Mouse (Mus musculus) liver, embryonic 16.5 days (tissue): ENCODE data around the gene Srgap3. TPM values are rescaled to one million over a fixed set of nuclear protein-coding genes. Genes with fewer than 3 reads are reported as not detected.

ENCODE experiments used
- ATAC-seq: fragments of 200-750 bp; cut with Nextera tagmentation; 2 replicates; pipeline ENCODE4 v1.8.0; 2017; ENCODE audit warnings: low read depth, mild to moderate bottlenecking, moderate number of reproducible peaks, moderate library complexity
- H3K27ac ChIP-seq: fragments of 300-500 bp; sonication (generic); 2 replicates; pipeline ENCODE4 v1.5.1; 2014; ENCODE audit warnings: mild to moderate bottlenecking, low read length
- H3K27me3 ChIP-seq: fragments of 300-500 bp; sonication (generic); 2 replicates; pipeline ENCODE4 v1.6.1; 2014; ENCODE audit warnings: low read depth, low read length, mixed read lengths; ENCODE audit not compliant: control insufficient read depth, insufficient read depth
- H3K36me3 ChIP-seq: fragments of 300-500 bp; sonication (generic); 2 replicates; pipeline ENCODE4 v1.6.1; 2014; ENCODE audit warnings: mild to moderate bottlenecking; ENCODE audit not compliant: control insufficient read depth, insufficient read depth
- H3K4me1 ChIP-seq: fragments of 300-500 bp; sonication (generic); 2 replicates; pipeline ENCODE4 v1.6.1; 2014; ENCODE audit warnings: low read depth, low read length, mixed read lengths; ENCODE audit not compliant: control insufficient read depth
- H3K4me2 ChIP-seq: fragments of 300-500 bp; sonication (generic); 2 replicates; pipeline ENCODE4 v1.6.1; 2014; ENCODE audit warnings: low read depth, low read length, mixed read lengths
- H3K4me3 ChIP-seq: fragments of 300-500 bp; sonication (generic); 2 replicates; pipeline ENCODE4 v1.5.1; 2014; ENCODE audit warnings: low read depth, mild to moderate bottlenecking, low read length
- H3K9ac ChIP-seq: fragments of 300-500 bp; sonication (generic); 2 replicates; pipeline ENCODE4 v1.6.1; 2014; ENCODE audit warnings: low read depth, low read length
- H3K9me3 ChIP-seq: fragments of 300-500 bp; sonication (generic); replicated peaks from 2 replicates; pipeline ENCODE4 v1.6.1; 2016; ENCODE audit warnings: low read length; ENCODE audit not compliant: control insufficient read depth
- WGBS: fragments of 180-500 bp; shearing (Covaris S2); extraction: QIAGEN DNeasy Blood & Tissue Kit; methylation state at CpG from one replicate; pipeline ENCODE4 v1.1.7; 2014; ENCODE audit not compliant: insufficient replicate concordance; 5-methylcytosine and 5-hydroxymethylcytosine counted together
- polyA plus RNA-seq: library from polyadenylated mRNA; unstranded; fragments of >200 nt; fragmentation: Nextera tagmentation; extraction: Ambion mirVana; gene quantifications from 2 replicates; pipeline ENCODE4 v1.2.1, GENCODE M21; 2015

Gene Srgap3
- polyA plus RNA-seq, 1 experiment from 2014 or later = 0.22 TPM

DNA sequence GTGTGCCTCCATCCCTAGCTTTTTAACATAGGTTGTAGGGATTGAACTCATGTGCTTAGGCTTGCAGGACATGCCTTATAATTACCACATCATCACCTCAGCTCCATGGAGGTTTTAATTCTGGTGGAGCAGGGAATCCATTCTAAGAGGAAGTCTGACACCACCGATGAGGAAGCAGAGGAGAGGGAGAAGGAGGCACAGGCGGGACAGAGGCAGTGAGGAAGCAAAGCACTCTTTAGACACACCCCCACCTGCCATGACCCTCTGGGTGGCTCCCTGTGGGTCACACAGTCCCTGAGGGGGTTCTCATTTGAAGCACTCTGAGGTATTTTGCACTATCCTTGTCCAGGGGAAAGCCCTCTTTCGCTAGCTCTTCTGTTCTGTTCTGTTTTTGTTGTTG, 194.5 kb downstream of the Srgap3 start:
- no peak for ATAC-seq
- H3K4me1 ChIP-seq = no peaks in the 10 kb centered on the region
- H3K27ac ChIP-seq = no peak overlapping the region
- no peak overlapping the region for H3K4me2 ChIP-seq
- no peak overlapping the region for H3K4me3 ChIP-seq
- H3K9ac ChIP-seq = no peak overlapping the region
- no peaks in the 10 kb centered on the region for H3K27me3 ChIP-seq
- 42% methylated on average over 3 of the region's 3 CpGs for WGBS
- H3K9me3 ChIP-seq = no peaks in the 10 kb centered on the region
- no peaks in the 10 kb centered on the region for H3K36me3 ChIP-seq

DNA sequence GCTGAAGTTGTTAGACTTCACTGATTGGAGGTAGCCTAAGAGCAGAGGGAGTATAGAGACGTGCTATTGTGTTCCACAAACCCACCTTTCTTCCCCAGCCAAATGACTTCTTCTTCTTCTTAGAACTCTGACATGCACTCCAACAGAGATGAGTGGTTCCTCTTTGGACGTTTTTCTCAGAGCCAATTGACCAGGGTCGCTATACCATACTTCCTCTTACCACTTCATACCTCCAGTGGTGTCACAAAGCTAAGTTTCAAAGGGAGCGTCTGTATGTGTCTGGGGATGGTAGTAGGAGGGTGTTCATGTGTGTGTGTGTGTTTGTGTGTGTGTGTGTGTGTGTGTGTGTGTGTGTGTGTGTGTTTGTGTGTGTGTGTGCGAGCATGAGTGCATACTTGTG, 195.1 kb downstream of the Srgap3 start:
- no peak for ATAC-seq
- Histone ChIP-seq H3K4me1 (no peaks in the 10 kb centered on the region), H3K4me3 (no peak overlapping the region), H3K27me3 (no peaks in the 10 kb centered on the region), H3K27ac (no peak overlapping the region), H3K9ac (no peak overlapping the region), H3K4me2 (no peak overlapping the region), H3K36me3 (no peaks in the 10 kb centered on the region), H3K9me3 (no peaks in the 10 kb centered on the region)
- 27% methylated on average over 5 of the region's 5 CpGs for WGBS

GRCm38 (mm10) chr6:112742297-112742696, 204.8 kb downstream of the Srgap3 start:
- Histone ChIP-seq H3K4me3 (no peak overlapping the region), H3K36me3 (no peaks in the 10 kb centered on the region), H3K9ac (no peak overlapping the region), H3K9me3 (no peaks in the 10 kb centered on the region), H3K4me2 (no peak overlapping the region), H3K27ac (no peak overlapping the region), H3K4me1 (no peaks in the 10 kb centered on the region), H3K27me3 (no peaks in the 10 kb centered on the region)
- WGBS = 55% methylated on average over 2 of the region's 2 CpGs
- ATAC-seq = no peak

DNA sequence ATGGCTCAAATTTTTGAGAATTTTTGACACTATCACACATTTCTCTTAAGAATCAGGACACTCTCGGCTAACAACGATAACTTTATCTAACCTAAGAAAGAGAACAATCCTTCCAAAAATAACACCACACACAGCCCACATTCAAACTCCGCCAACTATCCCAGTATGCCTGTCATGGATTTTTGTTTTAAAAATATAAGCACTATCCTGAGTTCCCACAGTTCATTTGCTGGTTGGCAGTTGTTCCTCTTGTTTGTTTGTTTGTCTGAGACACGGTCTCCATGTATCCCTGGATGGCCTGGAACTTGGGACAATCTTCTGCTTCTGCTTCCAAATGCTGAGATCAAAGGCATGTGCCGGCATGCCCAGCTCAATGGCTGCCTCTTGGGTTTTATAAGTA, 205.3 kb downstream of the Srgap3 start:
- Histone ChIP-seq H3K9ac (no peak overlapping the region), H3K9me3 (no peaks in the 10 kb centered on the region), H3K4me1 (no peaks in the 10 kb centered on the region), H3K36me3 (no peaks in the 10 kb centered on the region), H3K4me2 (no peak overlapping the region), H3K4me3 (no peak overlapping the region), H3K27me3 (no peaks in the 10 kb centered on the region), H3K27ac (no peak overlapping the region)
- WGBS = 68% methylated on average over 5 of the region's 5 CpGs
- no peak for ATAC-seq

DNA sequence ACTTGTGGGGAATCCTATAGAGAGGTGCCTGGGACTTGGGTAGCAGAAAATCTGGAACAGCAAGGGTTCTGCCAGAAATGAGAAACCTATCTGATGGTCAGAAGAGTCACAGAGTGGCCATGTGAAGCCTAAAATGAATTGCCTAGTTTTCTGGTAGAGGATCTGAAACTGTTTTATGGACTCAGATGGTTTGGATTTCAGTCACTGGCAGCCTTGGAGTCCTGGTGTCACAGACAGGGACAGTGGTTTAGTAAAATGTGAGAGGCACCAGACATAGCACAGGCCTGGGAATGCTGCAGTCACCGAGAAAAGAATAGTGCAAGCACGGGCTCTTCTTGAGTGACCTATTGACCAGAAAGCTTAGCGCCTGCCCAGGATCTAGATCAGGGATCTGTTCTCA, 207.4 kb downstream of the Srgap3 start:
- Histone ChIP-seq H3K4me2 (no peak overlapping the region), H3K9me3 (no peaks in the 10 kb centered on the region), H3K4me1 (no peaks in the 10 kb centered on the region), H3K27ac (no peak overlapping the region), H3K4me3 (no peak overlapping the region), H3K9ac (no peak overlapping the region), H3K36me3 (no peaks in the 10 kb centered on the region), H3K27me3 (no peaks in the 10 kb centered on the region)
- ATAC-seq = no peak
- 68% methylated on average over 3 of the region's 3 CpGs for WGBS

GRCm38 (mm10) chr6:112738924-112739323, 208.1 kb downstream of the Srgap3 start:
- H3K9ac ChIP-seq = no peak overlapping the region
- H3K27ac ChIP-seq = no peak overlapping the region
- 43% methylated on average over 6 of the region's 6 CpGs for WGBS
- H3K4me2 ChIP-seq = no peak overlapping the region
- H3K4me3 ChIP-seq = no peak overlapping the region
- no peaks in the 10 kb centered on the region for H3K9me3 ChIP-seq
- no peaks in the 10 kb centered on the region for H3K27me3 ChIP-seq
- H3K4me1 ChIP-seq = no peaks in the 10 kb centered on the region
- no peak for ATAC-seq
- H3K36me3 ChIP-seq = no peaks in the 10 kb centered on the region

GRCm38 (mm10) chr6:112736471-112736870, 210.6 kb downstream of the Srgap3 start:
- Histone ChIP-seq H3K27ac (no peak overlapping the region), H3K4me2 (no peak overlapping the region), H3K9ac (no peak overlapping the region), H3K9me3 (no peaks in the 10 kb centered on the region), H3K36me3 (no peaks in the 10 kb centered on the region), H3K27me3 (no peaks in the 10 kb centered on the region), H3K4me1 (no peaks in the 10 kb centered on the region), H3K4me3 (no peak overlapping the region)
- no peak for ATAC-seq
- WGBS = 71% methylated on average over 3 of the region's 3 CpGs

GRCm38 (mm10) chr6:112735054-112735453, 212.0 kb downstream of the Srgap3 start:
- no peak for ATAC-seq
- WGBS = 50% methylated on average over 2 of the region's 2 CpGs
- no peak overlapping the region for H3K27ac ChIP-seq
- no peaks in the 10 kb centered on the region for H3K4me1 ChIP-seq
- H3K36me3 ChIP-seq = no peaks in the 10 kb centered on the region
- H3K9me3 ChIP-seq = no peaks in the 10 kb centered on the region
- no peaks in the 10 kb centered on the region for H3K27me3 ChIP-seq
- no peak overlapping the region for H3K9ac ChIP-seq
- H3K4me3 ChIP-seq = no peak overlapping the region
- H3K4me2 ChIP-seq = no peak overlapping the region

DNA sequence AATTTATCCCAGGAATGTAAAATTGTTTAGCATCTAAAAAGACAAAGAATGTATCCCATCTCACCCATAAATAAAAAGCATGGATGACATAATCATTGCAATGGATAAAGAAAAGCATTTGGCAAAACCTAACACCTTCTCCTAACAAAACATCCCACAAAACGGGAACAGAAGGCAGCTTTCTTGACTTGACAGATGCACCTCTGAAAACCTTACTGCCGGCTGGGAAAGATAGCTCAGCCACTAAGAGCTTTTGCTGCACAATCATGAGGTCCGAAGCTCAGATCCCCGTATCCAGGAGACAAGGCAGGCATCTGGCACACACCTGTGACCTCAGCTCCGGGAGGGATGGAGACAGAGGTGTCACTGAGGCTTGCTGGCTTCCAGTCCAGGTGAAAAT, 213.1 kb downstream of the Srgap3 start:
- H3K9ac ChIP-seq = no peak overlapping the region
- H3K9me3 ChIP-seq = no peaks in the 10 kb centered on the region
- no peaks in the 10 kb centered on the region for H3K27me3 ChIP-seq
- H3K27ac ChIP-seq = no peak overlapping the region
- H3K36me3 ChIP-seq = no peaks in the 10 kb centered on the region
- no peaks in the 10 kb centered on the region for H3K4me1 ChIP-seq
- H3K4me2 ChIP-seq = no peak overlapping the region
- no peak overlapping the region for H3K4me3 ChIP-seq
- no peak for ATAC-seq
- WGBS = 57% methylated on average over 5 of the region's 5 CpGs

GRCm38 (mm10) chr6:112732434-112732833, 214.6 kb downstream of the Srgap3 start:
- WGBS = 74% methylated on average over 3 of the region's 3 CpGs
- Histone ChIP-seq H3K27me3 (no peaks in the 10 kb centered on the region), H3K4me2 (no peak overlapping the region), H3K36me3 (no peaks in the 10 kb centered on the region), H3K9ac (no peak overlapping the region), H3K27ac (no peak overlapping the region), H3K9me3 (no peaks in the 10 kb centered on the region), H3K4me1 (no peaks in the 10 kb centered on the region), H3K4me3 (no peak overlapping the region)
- no peak for ATAC-seq
